Mouse (Mus musculus) c-Kit-negative CD71-positive TER-119-positive erythroid progenitor cells, embryonic 14.5 days (primary cell): ENCODE results near the gene Gm9821.

Experiments
- DNase-seq: peaks from one replicate; pipeline ENCODE4 v3.0.0-alpha.2; 2013; ENCODE audit warnings: low read depth, low spot score

Gene Gm9821

DNA sequence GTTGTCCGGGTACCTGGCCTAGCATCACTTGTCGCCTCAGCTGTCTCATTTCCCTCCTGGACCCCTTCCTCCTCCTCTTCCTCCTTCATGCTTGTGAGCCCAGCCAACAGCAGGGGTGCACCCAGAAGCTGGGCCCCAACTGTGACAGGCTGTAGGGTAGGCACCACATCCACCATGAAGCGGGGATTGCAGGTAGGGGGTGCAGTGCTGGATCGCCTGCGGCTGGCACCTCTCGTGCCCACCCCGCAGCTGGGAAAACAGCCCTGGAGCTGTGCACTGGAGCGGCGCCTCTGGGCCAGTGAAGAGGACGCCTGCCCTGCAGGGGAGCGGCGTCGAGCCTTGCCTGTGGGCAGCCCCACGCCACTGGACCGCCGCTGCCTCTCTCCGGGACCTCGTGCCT lies at the start of gene Gm9821:
TSS of gene Gm9821 (plus strand) at position 221 of the 400 bp plus-strand sequence.
- DNase-seq, result no peak

DNA sequence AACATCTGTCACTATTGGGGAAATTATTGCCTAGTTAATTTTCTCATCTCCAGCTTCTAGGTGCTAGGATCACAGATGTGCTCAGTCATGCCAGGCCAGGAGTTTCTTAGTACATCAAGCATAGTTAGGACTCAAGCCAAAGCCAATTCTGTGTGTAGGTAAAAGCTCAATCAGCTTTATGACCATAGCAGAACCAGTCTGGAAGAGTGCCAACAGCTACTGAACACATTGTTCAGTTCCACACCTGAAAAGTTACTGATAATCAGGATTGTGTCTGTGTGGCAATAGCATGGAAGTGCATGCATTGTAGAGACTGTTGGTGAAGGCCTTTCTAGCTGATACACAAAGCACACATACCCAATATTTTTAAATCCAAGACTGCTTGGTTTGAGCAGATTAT lies 47.5 kb upstream of the Gm9821 start:
- DNase-seq, result no peak

DNA sequence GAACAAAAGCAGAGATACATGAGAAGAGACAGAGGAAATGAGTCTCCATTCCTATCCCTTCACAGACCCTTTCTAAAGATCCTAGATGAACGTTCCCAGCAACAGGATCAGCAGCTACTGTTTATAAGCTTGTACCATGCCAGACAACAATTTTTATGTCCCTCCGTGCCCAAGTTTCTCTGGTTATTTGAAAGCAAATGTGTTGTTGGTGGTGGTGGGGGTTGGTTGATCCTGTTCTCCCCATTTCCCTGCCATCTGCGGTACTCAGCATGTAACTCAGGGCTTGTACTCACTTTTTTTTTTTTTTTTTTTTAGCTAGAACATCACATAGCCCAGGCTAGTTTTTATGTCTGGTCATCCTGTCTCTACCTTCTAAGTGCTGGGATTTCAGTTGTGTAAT lies 46.4 kb upstream of the Gm9821 start:
- DNase-seq, result no peak

DNA sequence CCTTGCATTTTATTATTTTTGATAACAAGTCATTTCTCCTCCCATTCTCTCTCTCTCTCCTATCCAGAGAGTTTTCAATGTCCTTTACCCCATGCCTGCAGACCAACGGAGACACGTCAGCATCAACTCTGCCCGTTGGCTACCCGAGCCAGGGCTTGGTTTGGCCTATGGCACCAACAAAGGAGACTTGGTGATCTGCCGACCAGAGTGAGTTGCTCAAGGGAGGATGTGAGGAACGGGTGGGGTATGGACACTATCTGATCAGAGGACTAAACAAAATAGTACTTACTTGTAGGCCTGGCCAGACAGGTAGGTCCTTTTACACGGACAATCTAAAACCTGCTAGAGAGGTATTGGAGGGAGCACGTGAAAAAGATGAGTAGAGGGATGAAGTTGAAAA lies 45.1 kb upstream of the Gm9821 start:
- DNase-seq, result no peak

DNA sequence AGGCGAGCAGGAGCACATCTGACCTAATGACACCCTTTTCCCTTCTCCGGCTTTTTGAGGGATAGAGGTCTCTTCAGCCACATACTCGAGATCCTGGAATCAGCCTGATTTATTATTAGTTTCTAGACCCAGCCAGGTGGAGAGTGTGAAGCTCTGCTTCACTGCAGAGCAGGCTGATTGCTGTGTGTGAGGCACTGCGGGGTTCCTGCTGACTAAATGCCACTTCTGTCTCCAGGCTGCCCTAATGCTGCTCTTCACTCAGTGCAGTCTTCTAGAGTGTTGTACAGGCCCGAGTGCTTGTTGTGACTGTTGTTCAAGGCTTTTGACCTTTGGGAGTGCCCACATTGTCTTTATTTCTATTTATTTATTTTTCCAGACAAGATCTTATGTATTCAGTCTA lies 43.2 kb upstream of the Gm9821 start:
- no peak for DNase-seq

DNA sequence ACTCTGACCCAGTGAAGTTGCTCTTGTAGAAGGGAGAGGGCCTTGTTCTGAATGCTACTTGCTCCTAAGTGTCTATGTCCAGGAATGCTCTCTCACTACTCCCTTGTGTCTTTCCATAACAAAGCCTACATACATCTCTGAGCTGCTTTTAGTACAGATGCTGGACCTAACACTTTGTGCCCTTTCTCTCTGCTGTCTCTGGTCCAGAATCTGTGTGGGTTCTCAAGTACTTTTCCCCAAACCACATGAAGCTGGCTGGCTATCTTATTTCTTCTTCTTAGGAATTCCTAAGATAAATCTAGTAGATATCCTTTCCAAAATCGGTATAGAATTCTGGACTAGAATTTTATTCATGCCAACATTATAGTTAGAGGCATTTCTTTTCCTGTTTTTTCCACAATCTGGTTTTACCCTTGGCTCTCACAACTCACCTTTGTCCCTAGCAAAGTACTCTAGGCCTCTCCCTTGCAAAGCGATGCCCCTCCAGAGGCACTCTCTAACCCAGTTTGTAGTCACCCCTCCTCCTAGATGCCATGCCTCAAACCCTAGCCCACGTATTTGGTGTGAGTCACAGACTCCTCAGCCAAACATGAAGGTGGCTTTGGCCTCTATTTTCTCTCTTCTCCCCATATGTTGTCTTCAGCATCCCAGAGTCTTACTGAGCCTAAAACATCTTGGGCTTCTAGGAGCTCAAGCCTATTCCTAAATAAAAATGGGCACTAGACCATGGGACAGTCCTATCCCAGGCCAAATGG lies 42.2 kb upstream of the Gm9821 start:
- DNase-seq, result no peak

DNA sequence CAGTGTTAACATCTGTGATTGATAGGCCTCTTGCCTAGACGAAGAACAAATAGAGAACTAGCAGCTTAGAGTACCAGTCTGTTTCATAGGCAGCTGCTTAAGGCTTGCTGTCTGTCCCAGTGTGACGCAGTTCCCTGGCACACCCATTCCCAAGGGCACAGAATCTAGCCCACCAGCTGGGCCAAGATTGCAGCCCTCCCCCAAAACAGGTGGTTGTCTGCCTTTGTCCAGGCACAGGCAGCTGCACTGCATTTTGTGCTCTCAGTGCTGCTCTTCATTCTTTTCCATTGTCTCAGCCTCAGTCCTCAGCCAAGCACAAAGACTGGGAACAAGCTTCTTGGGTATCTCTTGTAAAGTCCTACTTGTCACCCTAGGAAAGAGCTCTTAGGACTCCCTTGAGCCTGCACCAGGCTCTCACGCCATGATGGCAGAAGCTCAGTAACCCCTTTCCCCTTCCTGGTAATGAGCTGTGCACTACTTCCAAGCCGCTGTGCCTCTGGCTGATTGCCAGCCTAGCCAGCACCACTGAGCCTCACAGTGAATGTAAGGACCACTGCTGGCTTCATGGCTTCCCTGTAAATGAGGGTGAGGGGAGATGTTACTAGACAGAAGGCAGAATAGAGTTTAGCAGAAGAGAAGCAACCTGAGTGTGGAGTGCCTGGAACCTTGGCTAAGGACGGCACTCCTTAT lies 40.7 kb upstream of the Gm9821 start:
- DNase-seq, result no peak

DNA sequence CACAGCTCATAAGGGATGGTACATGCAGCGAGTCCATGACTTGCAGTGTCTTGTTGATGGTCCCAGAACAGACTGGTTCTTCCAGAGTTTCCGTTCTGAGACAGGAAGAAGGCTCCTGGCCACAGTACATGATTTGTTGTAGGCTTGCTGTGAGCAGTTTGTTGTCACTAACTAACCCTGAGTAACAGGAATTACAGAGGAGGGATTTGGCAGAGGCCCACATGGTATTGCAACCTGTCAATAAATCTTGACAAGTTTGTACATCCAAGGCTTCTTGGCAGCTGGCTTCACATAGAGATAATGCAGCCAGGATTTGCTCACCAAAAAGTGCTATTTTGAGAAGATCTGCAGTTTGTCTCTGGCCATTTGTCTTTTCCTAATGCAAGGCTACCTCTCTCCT lies 39.4 kb upstream of the Gm9821 start:
- no peak for DNase-seq

DNA sequence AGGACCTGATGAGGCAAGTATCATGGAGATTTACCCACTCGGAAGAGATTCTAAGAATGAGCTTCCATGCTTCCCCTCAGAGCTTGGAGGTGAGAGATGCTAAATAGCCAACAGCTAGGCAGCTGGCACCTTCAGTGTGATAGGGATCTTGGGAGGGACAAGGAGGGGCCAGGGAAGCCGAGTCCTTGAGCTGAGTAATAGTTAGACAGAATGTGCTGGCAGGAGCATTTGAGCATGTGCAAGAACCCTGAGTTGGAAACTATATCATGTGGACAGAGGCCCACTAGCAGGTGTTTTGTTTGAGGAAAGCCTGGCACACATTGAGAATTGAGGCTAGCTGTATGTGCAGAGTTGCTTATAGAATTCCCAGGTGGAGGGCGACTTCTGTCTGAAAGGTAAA lies 32.9 kb upstream of the Gm9821 start:
- no peak for DNase-seq

DNA sequence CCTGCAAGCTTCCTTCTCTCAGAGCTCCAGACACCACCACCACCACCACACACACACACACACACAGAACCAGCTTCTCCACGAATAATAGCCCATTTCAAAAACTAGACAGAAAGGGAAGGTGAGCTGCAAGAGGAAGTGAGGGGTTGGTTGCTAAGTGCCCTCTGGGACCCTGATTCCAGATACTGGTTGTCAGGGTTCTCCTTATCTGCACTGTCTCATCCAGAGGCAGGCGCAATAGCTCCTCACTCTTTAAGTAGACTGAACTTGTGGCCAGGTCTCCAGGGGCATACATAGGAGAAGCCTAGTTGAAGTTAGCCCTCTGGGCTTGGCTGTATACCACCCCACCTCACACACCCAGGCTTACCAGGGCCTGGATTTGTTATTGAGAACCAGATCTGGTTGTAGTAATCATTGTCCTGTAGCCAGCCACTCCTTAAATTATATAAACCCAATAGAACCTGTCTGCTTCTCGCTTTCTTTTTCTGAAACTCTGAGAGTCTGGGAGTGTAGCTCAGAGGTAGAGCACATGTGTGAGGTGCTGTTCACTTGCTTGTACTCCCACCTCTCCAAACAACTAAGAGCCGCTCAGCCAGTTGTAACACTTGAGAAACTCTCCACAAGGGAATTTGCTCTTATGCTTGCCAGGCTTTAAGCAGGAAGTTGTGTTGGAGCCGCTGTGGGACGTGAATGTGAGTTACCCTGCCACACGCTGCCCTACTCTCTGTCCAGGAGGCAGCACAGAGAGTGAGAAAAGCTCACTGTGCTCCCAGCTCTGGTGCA lies 32.0 kb upstream of the Gm9821 start:
- DNase-seq, result no peak

DNA sequence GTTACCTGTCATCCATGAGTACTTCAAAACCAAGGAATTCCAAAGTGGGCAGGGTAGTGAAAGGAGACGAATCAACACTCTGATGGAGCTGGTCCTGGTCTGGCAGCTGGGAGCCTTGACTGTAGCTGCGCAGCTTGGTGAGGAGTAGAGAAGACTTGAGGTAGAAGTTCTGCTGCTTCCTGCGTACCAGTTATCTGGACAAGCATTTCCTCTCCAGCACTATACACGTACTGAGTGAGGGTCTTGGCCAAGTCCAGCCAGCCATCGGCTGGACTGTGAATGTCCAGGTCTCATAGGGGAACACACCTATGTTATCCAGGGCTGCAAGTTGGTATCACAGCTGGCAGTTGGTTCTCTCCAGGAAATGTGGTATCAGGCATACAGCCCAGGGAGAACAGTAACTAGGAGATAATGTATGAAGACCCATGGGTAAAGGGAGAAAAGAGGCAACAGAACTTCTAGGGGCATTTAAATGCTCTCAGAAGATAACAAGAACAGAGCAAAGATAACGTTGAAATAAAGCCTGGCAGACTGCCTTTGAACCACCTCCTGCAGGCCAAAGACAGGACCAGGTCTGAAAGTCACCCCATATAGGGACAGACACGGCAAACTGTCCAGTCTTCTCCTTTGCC lies 29.0 kb upstream of the Gm9821 start:
- no peak for DNase-seq

DNA sequence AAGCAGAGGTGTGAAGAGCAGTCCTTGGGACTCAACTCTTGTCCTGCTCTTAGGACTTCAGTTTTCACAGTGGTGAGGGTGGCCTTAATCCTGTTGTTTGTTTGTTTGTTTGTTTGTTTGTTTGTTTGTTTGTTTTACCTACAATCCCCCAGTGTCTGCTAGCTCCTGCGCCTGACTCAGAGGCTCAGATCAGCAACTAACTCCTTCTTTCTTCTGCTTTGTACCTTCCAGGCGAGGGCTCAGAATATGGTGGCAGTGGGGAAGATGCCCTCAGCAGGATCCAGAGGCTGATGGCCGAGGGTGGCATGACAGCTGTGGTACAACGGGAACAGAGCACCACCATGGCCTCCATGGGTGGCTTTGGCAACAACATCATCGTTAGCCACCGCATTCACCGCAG lies 28.4 kb upstream of the Gm9821 start:
- no peak for DNase-seq

DNA sequence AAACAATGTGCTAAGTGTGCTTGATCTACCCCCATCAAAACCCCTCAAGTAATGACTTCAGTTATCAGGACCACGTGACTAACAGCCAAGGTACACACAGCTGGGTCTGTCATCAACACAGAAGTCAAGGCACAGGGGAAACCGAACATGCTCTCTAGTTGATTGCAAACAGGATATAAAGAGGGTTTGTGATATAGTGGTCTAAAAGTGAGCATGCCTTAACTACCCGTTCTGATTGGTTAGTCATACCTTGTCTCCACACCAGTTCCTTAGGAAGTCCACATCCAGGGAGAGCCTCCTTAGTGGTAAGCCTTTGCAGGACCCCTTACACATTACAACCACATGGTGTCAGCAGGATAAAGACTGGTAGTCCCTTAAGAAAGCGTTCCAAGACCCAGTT lies 25.4 kb upstream of the Gm9821 start:
- DNase-seq, result no peak

DNA sequence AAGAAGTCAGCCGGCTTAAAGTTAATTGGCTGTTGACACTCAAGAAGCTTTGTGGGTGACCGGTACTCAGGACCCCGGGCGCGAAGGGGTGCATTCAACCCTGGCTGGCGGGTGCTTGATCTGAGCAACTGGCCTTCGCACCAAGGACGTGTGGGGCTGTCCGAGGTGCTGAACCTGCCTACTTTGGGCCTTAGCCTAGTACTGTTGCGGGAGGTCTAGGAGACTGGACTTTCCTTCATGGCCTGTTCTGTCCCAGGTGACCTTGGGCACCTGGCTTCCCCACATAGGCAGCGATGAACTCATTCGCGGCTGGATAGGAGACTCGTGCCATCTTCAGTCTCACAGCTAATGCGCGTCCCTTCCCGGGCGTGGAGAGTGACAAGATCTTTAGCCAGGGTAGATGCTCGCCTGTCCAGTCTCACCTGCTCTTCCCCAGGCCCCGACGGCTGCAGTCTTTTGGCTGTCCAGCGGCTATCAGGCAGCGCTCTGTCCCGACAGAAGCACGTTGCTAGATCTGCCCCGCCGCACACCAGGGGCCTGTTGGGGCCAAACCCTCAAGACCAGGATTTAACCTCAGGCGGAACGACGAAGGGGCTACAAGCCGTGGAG lies 24.2 kb upstream of the Gm9821 start:
- no peak for DNase-seq

DNA sequence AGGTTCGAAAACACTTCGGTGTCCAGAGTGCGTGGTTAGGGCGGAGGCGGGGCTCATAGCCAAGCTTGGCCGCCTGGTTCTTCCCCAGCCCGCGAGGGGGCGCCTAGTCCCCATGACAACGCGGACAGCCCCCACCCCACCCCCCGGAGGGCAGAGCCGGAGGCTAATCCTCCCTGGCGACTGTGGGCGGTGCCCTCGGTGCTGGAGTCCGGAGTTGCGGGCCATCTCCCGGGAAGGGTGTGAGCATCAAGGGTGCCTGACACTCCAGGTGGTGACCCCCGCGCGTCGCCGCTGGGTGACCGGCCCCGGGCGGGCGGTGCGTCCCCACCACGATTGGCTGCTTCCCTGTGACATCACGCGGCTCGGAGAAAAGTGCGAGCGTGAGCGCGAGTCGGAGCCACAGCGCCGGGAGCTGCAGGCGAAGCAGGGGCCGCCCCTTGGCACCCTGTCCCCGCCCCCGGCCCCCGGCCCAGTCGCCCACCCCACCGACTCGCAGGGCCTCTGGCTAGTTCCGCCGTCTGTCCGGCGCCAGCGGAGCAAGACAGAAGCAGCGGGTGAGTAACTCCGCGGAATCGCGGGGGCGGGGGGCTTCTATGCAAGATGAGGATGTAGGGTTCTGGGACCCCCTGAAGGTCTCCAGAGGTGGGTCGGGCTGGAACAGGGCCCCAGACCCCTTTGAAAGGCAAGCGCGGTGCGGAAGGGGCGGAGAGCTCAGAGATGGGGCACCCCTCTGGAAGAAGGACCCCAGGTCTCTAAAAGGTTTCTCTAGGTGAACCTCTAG lies 23.5 kb upstream of the Gm9821 start:
- no peak for DNase-seq

DNA sequence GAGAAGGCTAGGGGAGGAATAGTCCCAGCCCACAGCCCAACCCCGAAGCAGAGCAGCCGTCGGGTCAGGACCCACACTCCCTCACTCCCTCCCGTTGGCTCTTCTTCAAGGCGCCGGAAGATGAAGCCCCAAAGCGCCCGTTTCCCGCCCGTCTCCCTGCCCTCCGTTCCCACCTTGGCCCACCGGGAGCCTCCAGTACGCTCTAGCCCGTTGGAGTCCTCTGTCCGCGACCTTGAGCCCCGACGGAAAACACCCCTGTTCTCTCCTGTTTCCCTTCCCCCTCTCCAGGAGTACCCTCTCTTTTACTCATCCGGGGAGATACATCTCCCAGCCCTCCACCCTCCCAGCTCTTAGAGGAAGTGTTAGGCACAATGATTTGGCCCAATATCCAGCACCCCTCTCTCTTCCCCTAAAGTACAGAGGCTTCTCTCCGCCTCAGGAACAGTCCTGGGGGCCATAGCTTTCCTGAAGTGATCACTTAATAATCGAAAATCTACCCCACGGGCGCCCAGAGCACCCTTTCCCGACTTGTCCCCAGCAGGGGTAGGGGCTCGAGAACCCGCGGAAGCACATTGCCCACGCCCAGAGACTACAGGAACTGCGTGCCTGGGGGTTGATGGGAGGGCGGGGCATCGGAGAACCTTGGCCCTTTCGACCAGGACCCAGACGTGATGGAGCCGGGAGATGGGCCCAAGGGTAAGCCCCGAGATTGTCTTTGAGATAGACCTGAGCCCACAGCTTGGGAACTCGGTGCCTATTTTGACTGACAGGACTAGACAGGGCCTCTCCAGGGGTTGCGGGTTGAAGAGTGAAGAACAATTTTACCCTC lies 22.7 kb upstream of the Gm9821 start:
- no peak for DNase-seq

DNA sequence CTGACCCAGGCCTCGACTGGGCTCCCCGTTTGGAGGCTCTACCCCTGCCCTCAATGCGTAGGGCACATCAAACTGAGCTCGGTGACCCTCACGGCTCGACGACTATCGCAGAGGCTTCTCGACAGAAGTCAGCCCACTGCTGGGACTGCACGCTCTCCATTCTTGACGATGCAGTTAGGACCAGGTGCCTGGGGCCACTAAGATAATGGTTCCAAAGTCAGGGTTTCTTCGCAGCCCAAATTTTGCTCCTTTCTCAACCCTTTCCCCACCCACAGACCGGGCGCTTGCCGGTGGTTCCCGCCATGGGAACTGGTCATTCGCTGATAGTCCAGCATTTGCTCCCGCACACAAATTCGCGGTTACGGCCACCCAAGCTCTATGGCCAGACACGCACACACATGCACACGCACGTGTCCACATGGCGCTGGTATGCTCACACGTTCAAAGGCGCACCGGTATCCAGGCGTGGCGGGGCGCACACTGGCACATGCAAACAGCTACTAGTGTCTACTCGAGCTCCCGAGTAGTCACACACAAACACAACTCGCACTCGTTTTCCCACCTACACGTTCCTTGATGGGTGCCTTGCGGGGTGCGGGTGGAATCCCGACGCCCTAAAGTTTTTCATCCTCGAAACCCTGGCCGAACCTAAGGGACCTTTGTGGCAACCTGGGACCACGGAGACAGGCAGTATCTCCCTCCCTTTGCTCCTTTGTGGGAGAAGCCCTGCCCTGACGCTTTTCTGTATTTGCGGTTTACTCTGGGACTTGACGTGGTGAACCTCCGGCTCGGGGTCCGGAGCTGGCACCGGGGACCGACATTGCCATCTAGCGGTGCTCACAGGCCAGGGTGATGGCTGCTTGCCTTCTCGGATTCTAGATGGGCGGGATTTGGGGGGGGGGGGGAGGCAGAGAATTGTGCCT lies 21.8 kb upstream of the Gm9821 start:
- no peak for DNase-seq

DNA sequence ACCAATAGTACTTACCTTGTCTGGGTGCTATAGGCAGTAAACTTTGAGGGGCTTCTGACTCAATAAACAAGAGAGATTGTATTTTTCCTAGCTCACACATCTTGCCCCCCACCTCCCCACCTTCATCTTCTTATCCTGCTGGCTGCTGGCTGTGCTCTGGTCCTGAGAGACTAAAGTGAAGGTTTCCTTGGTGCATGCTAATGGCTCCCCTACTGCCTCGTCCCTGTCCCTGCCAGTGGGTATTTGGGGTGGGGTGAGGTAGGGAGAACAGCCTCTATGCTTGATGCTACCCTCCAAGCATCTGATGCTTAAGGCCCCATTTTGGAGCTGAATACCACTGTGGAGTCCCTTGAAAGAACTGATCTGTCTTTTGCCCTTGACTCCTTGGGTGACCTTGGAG lies 20.8 kb upstream of the Gm9821 start:
- no peak for DNase-seq

DNA sequence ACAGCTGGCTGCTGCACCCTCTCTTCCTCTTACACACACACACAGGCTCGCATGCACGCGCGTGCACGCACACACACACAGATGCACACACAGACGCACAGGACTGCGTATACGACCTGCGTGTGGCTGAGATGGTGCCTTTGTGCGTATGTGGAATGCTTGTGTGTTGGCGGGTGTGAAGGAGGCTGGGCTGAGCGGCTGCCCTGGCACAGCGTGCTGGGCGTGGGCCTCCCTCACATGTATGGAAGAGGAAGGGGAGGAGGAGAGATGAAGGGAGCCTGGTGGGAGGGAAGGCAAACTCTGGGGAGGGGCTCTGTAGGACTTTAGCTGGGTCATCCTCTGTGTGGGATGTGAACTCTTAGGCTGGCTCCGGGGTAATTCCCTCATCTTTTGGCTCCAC lies 20.1 kb upstream of the Gm9821 start:
- no peak for DNase-seq
